Mouse (Mus musculus): ENCODE measurements at regions not wholly inside any gene's neighbourhood (a gene's known extent, or its start where the extent isn't known, plus 50 kb on each side); places are given as distances from the start of the nearest gene placed in this dataset.

DNA sequence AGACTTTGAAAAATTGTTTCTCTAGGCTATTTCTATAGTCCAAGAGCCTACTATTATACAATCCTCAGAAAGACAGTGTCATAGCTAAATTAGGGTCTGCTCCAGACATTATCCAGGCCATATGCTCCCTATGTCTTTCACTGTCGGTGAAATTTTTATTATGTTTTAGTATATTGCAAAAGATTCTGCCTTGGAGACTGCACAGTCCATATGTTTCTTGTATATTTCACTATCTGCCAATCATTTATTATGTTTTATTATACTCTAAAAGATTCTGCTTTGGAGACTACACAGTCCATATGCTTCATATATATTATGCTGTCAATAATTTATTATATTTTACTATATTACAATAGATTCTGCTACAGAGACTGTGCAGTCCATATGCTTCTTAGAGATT is 564.3 kb upstream of the 4931417E11Rik start:
- Histone ChIP-seq H3K4me1 (ENCODE audit: control insufficient read depth, insufficient read depth, low read length) (no peaks in the 10 kb centered on the region), H3K4me3 (replicated peaks; ENCODE audit: low read depth, low read length) (no peak overlapping the region), H3K9ac (replicated peaks; ENCODE audit: low read length) (no peak overlapping the region), H3K27ac (replicated peaks; ENCODE audit: low read depth, low read length) (no peak overlapping the region), H3K4me2 (ENCODE audit: low read length) (no peak overlapping the region), H3K27me3 (ENCODE audit: control insufficient read depth, insufficient read depth, low read length) (no peaks in the 10 kb centered on the region), H3K36me3 (ENCODE audit: control insufficient read depth, insufficient read depth, low read length) (no peaks in the 10 kb centered on the region), H3K9me3 (ENCODE audit: control insufficient read depth, low read length) (no peaks in the 10 kb centered on the region)
- WGBS, result 88% methylated on average over 1 of the region's 1 CpGs
- DNase-seq, result no peak
- no peak for ATAC-seq (ENCODE audit: low FRiP score, low TSS enrichment)

GRCm38 (mm10) chr6:74017107-74017506 is 547.6 kb upstream of the 4931417E11Rik start:
- no peak for ATAC-seq (ENCODE audit: low FRiP score, low TSS enrichment)
- H3K27me3 ChIP-seq (ENCODE audit: control insufficient read depth, insufficient read depth, low read length), result no peaks in the 10 kb centered on the region
- peak; percentile 1 for DNase-seq
- no peaks in the 10 kb centered on the region for H3K9me3 ChIP-seq (ENCODE audit: control insufficient read depth, low read length)
- 57% methylated on average over 3 of the region's 3 CpGs for WGBS
- no peak overlapping the region for H3K4me3 ChIP-seq (replicated peaks; ENCODE audit: low read depth, low read length)
- H3K36me3 ChIP-seq (ENCODE audit: control insufficient read depth, insufficient read depth, low read length), result no peaks in the 10 kb centered on the region
- H3K9ac ChIP-seq (replicated peaks; ENCODE audit: low read length), result no peak overlapping the region
- H3K27ac ChIP-seq (replicated peaks; ENCODE audit: low read depth, low read length), result no peak overlapping the region
- no peaks in the 10 kb centered on the region for H3K4me1 ChIP-seq (ENCODE audit: control insufficient read depth, insufficient read depth, low read length)
- H3K4me2 ChIP-seq (ENCODE audit: low read length), result no peak overlapping the region

DNA sequence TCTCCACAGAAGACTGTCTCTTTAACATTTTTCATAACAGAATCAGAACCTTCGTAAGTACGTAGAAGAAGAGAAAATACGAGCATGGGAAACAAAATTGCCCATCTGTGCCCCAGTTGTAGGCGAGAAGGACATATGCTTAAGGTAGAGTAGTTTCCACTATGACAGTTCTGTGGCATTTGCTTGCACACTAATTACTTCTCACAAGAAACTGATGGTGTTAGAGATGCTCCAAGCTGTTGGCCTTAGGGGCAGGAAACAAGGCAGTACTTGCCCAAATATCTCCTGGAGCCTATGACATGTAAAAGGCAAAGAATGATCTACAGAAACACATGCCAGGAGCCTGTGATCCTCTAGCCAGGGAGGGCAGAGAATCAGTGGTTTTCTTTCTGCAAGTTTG is 512.3 kb upstream of the 4931417E11Rik start:
- no peak overlapping the region for H3K4me3 ChIP-seq (replicated peaks; ENCODE audit: low read depth, low read length)
- H3K4me1 ChIP-seq (ENCODE audit: control insufficient read depth, insufficient read depth, low read length), result no peaks in the 10 kb centered on the region
- no peak for ATAC-seq (ENCODE audit: low FRiP score, low TSS enrichment)
- no peak overlapping the region for H3K9ac ChIP-seq (replicated peaks; ENCODE audit: low read length)
- H3K36me3 ChIP-seq (ENCODE audit: control insufficient read depth, insufficient read depth, low read length), result no peaks in the 10 kb centered on the region
- no peak overlapping the region for H3K4me2 ChIP-seq (ENCODE audit: low read length)
- H3K9me3 ChIP-seq (ENCODE audit: control insufficient read depth, low read length), result no peaks in the 10 kb centered on the region
- no peak overlapping the region for H3K27ac ChIP-seq (replicated peaks; ENCODE audit: low read depth, low read length)
- 91% methylated on average over 4 of the region's 4 CpGs for WGBS
- DNase-seq, result no peak
- H3K27me3 ChIP-seq (ENCODE audit: control insufficient read depth, insufficient read depth, low read length), result no peaks in the 10 kb centered on the region

- no peak overlapping the region for H3K4me3 ChIP-seq (replicated peaks; ENCODE audit: low read depth, low read length)
- no peak overlapping the region for H3K4me2 ChIP-seq (ENCODE audit: low read length)
- no peaks in the 10 kb centered on the region for H3K36me3 ChIP-seq (ENCODE audit: control insufficient read depth, insufficient read depth, low read length)
- H3K9ac ChIP-seq (replicated peaks; ENCODE audit: low read length), result no peak overlapping the region
- H3K27me3 ChIP-seq (ENCODE audit: control insufficient read depth, insufficient read depth, low read length), result no peaks in the 10 kb centered on the region
- no peak overlapping the region for H3K27ac ChIP-seq (replicated peaks; ENCODE audit: low read depth, low read length)
- DNase-seq, result peak; percentile 30
- no peaks in the 10 kb centered on the region for H3K9me3 ChIP-seq (ENCODE audit: control insufficient read depth, low read length)
- ATAC-seq (ENCODE audit: low FRiP score, low TSS enrichment), result no peak
- peaks cover 5% of the 10 kb centered on the region; the same call in 1 of the 2 replicates for H3K4me1 ChIP-seq (ENCODE audit: control insufficient read depth, insufficient read depth, low read length)
Measured at GRCm38 (mm10) chr6:73949934-73950293, 480.4 kb upstream of the 4931417E11Rik start.

- no peaks in the 10 kb centered on the region for H3K27me3 ChIP-seq (ENCODE audit: control insufficient read depth, insufficient read depth, low read length)
- ATAC-seq (ENCODE audit: low FRiP score, low TSS enrichment) (no peak), DNase-seq (peak; percentile 14)
- no peak overlapping the region for H3K4me3 ChIP-seq (replicated peaks; ENCODE audit: low read depth, low read length)
- no peak overlapping the region for H3K27ac ChIP-seq (replicated peaks; ENCODE audit: low read depth, low read length)
- peaks cover 5% of the 10 kb centered on the region; the same call in 1 of the 2 replicates for H3K4me1 ChIP-seq (ENCODE audit: control insufficient read depth, insufficient read depth, low read length)
- H3K4me2 ChIP-seq (ENCODE audit: low read length), result no peak overlapping the region
- 82% methylated on average over 5 of the region's 5 CpGs for WGBS
- H3K9me3 ChIP-seq (ENCODE audit: control insufficient read depth, low read length), result no peaks in the 10 kb centered on the region
- no peaks in the 10 kb centered on the region for H3K36me3 ChIP-seq (ENCODE audit: control insufficient read depth, insufficient read depth, low read length)
- H3K9ac ChIP-seq (replicated peaks; ENCODE audit: low read length), result no peak overlapping the region
Measured at GRCm38 (mm10) chr6:73949121-73949933, 479.9 kb upstream of the 4931417E11Rik start.

DNA sequence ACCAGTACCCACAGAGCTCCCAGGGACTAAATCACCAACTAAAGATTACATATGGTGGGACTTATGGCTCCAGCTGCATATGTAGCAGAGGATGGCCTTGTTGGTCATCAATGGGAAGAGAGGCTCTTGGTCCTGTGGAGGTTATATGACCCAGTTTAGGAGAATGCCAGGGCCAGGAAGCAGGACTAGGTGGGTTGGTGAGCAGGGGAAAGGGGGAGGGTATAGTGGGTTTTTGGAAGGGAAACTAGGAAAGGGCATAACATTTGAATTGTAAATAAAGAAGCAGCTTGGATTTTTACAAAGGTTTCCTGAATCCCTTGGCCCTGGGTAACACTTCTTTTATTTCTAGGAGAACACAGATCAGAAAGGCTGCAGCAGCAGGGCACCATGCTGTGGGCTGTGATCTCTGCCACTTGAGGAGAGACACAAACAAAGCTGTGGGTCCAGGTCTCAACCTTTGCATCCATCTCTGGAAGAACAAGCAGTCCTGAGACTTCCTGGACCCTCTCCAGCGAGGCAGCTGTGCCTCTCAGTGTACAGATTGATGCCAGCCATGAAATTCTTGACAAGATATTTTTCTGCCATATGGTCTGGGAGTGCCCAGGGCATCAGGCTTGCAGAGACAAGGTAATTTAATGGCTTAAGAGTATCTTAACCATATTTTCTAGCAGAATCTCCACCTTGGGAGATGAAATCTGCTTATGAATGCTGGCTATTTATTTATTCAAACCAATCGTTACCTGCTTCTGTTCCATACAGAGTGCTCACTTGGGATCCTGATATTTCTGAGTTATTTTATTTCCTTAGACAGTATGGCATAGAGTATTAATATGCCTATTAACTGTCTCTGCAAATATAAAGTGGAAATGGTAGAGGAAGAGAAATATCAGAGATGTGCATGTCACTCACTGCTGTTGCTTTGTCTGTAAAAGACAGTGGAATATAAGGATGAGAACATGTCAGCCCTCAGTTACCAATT is 444.2 kb upstream of the 4931417E11Rik start:
- no peaks in the 10 kb centered on the region for H3K27me3 ChIP-seq (ENCODE audit: control insufficient read depth, insufficient read depth, low read length)
- peak; percentile 66; the same call in 1 of the 2 replicates for ATAC-seq (ENCODE audit: low FRiP score, low TSS enrichment)
- DNase-seq, result peak; percentile 55
- no peak overlapping the region for H3K9ac ChIP-seq (replicated peaks; ENCODE audit: low read length)
- H3K4me1 ChIP-seq (ENCODE audit: control insufficient read depth, insufficient read depth, low read length), result no peaks in the 10 kb centered on the region; the same call in 1 of the 2 replicates
- H3K4me2 ChIP-seq (ENCODE audit: low read length), result no peak overlapping the region
- H3K27ac ChIP-seq (replicated peaks; ENCODE audit: low read depth, low read length), result no peak overlapping the region
- no peak overlapping the region for H3K4me3 ChIP-seq (replicated peaks; ENCODE audit: low read depth, low read length)
- 39% methylated on average over 2 of the region's 2 CpGs for WGBS
- H3K36me3 ChIP-seq (ENCODE audit: control insufficient read depth, insufficient read depth, low read length), result no peaks in the 10 kb centered on the region
- H3K9me3 ChIP-seq (ENCODE audit: control insufficient read depth, low read length), result no peaks in the 10 kb centered on the region

GRCm38 (mm10) chr6:73889144-73889795 is 419.8 kb upstream of the 4931417E11Rik start:
- Histone ChIP-seq H3K9me3 (ENCODE audit: control insufficient read depth, low read length) (no peaks in the 10 kb centered on the region), H3K27me3 (ENCODE audit: control insufficient read depth, insufficient read depth, low read length) (no peaks in the 10 kb centered on the region), H3K4me3 (replicated peaks; ENCODE audit: low read depth, low read length) (no peak overlapping the region), H3K4me2 (ENCODE audit: low read length) (no peak overlapping the region), H3K27ac (replicated peaks; ENCODE audit: low read depth, low read length) (no peak overlapping the region), H3K4me1 (ENCODE audit: control insufficient read depth, insufficient read depth, low read length) (no peaks in the 10 kb centered on the region), H3K9ac (replicated peaks; ENCODE audit: low read length) (no peak overlapping the region), H3K36me3 (ENCODE audit: control insufficient read depth, insufficient read depth, low read length) (no peaks in the 10 kb centered on the region)
- WGBS, result 82% methylated on average over 1 of the region's 1 CpGs
- ATAC-seq (ENCODE audit: low FRiP score, low TSS enrichment) (no peak), DNase-seq (no peak)

DNA sequence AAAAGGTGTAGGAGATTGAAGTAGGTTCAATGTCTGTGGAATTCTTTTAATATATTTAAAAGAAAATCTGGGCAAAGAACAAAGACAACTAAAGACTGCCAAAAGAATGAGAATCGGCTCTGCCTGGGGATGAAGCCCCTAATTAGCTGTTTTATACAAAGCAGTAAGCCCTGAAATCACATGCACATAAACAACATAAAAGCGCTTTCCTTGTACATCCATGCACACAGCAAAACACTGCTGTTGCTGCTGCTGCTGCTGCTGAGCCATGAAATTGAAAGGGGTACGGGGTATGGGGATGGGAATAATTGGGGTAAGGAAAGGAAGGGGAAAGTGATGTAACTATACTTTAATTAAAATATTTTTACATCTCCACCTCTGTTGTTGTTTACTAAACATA is 409.2 kb upstream of the 4931417E11Rik start:
- Histone ChIP-seq H3K9me3 (ENCODE audit: control insufficient read depth, low read length) (peaks cover 2% of the 10 kb centered on the region; the same call in 1 of the 2 replicates), H3K4me1 (ENCODE audit: control insufficient read depth, insufficient read depth, low read length) (no peaks in the 10 kb centered on the region), H3K4me2 (ENCODE audit: low read length) (no peak overlapping the region), H3K36me3 (ENCODE audit: control insufficient read depth, insufficient read depth, low read length) (no peaks in the 10 kb centered on the region), H3K9ac (replicated peaks; ENCODE audit: low read length) (no peak overlapping the region), H3K4me3 (replicated peaks; ENCODE audit: low read depth, low read length) (no peak overlapping the region), H3K27ac (replicated peaks; ENCODE audit: low read depth, low read length) (no peak overlapping the region), H3K27me3 (ENCODE audit: control insufficient read depth, insufficient read depth, low read length) (no peaks in the 10 kb centered on the region)
- 81% methylated on average over 3 of the region's 3 CpGs for WGBS
- ATAC-seq (ENCODE audit: low FRiP score, low TSS enrichment) (no peak), DNase-seq (no peak)
